Mouse (Mus musculus): ENCODE measurements around the gene Capn15.

DNA sequence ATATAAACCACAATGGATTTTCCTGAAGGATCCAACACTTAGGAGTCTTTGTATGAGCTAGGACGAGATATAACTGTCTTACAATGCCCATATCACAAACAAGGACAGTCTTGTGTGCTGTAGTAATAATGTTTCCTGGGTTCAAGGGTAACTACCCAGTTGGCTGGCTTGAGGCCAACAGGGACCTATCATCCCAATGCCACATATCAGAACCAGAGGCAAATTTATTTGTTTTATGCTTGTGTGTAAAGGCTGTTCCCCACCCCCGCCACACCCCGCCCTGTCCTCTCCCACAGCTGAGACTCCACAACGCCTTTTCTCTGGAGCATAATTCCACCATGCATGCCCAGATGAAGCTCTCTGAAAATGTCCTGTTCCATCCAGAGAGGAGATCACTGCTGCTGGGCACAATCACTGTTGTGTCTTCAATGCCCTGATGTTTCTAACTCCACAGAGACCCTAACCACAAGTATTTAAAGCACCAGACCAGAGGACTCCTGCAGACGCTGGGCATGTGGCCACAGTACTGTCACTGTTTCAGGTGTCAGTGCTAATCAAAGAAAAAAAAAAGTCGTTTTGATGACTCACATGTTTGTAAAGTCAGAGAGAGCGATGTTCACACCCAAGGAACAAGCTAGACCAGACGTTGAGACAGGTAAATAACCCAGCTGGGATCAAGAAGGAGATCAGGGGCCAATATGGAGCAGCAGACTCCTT is 68.5 kb downstream of the Capn15 start:
- TF ChIP-seq CTCF (conservative IDR thresholded peaks at IDR 0.05 in 1 of 2, IDR thresholded peaks at IDR 0.05 in 1 of 2; ENCODE audit: low read depth in 2 of 2, low read length in 2 of 2) (no peak), CHD2 (IDR thresholded peaks at IDR 0.05; ENCODE audit: low read length) (no peak), USF1 (IDR thresholded peaks at IDR 0.05; ENCODE audit: low read depth, low read length) (no peak), EP300 (IDR thresholded peaks at IDR 0.05; ENCODE audit: low read length) (no peak), NELFE (IDR thresholded peaks at IDR 0.05; ENCODE audit: low read depth, low read length) (no peak), NRF1 (IDR thresholded peaks at IDR 0.05; ENCODE audit: low read depth, low read length) (no peak), POLR2A (IDR thresholded peaks at IDR 0.05; ENCODE audit: low read depth, low read length) (no peak), MAX (IDR thresholded peaks at IDR 0.05; ENCODE audit: low read length) (no peak)

Data from CH12.LX (cell line).